Mouse (Mus musculus): ENCODE measurements at regions not wholly inside any gene's neighbourhood (a gene's known extent, or its start where the extent isn't known, plus 50 kb on each side); places are given as distances from the start of the nearest gene placed in this dataset.

- H3K4me2 ChIP-seq (ENCODE audit: low read depth, low read length): no peak overlapping the region
- no peak overlapping the region for H3K4me3 ChIP-seq (ENCODE audit: low read depth, low read length)
- no peak overlapping the region for H3K27ac ChIP-seq (replicated peaks; ENCODE audit: low read depth, low read length)
- no peaks in the 10 kb centered on the region for H3K36me3 ChIP-seq (ENCODE audit: control insufficient read depth, insufficient read depth, low read length)
- H3K9ac ChIP-seq (ENCODE audit: low read depth, low read length): no peak overlapping the region
- no peaks in the 10 kb centered on the region for H3K27me3 ChIP-seq (replicated peaks; ENCODE audit: control insufficient read depth, insufficient read depth, low read length)
- no peaks in the 10 kb centered on the region for H3K4me1 ChIP-seq (ENCODE audit: control insufficient read depth, insufficient read depth, low read length)
- 67% methylated on average over 1 of the region's 1 CpGs for WGBS
- ATAC-seq (ENCODE audit: low read depth) (no peak), DNase-seq (ENCODE audit: low spot score) (peak; percentile 13)
- H3K9me3 ChIP-seq (ENCODE audit: control insufficient read depth, low read length): no peaks in the 10 kb centered on the region
Observed at GRCm38 (mm10) chr8:97131285-97132017, 1243.1 kb upstream of the Got2 start.

DNA sequence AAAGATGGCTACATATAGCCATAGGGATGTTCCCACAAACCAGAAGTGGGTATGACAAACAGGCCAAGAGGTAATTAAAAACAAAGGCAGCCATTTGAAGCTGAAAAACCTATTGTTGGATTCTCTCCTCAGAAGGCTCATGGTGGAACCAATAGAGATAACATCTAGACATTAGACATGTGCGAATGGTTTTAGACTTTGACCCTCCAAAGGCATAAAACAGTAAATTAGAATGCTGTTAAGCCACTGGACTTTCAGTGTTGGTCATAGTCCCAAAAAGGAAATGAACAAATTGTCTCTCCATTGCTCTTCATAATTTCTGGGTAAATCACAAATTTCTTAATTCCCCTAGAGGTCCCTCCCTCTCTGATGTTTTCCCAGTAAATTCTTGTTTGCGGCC is 1242.5 kb upstream of the Got2 start:
- WGBS: 68% methylated on average over 2 of the region's 2 CpGs
- no peak for DNase-seq (ENCODE audit: low spot score)
- no peaks in the 10 kb centered on the region for H3K4me1 ChIP-seq (ENCODE audit: control insufficient read depth, insufficient read depth, low read length)
- no peaks in the 10 kb centered on the region for H3K27me3 ChIP-seq (replicated peaks; ENCODE audit: control insufficient read depth, insufficient read depth, low read length)
- H3K27ac ChIP-seq (replicated peaks; ENCODE audit: low read depth, low read length): no peak overlapping the region
- no peaks in the 10 kb centered on the region for H3K36me3 ChIP-seq (ENCODE audit: control insufficient read depth, insufficient read depth, low read length)
- no peak overlapping the region for H3K4me3 ChIP-seq (ENCODE audit: low read depth, low read length)
- H3K9ac ChIP-seq (ENCODE audit: low read depth, low read length): no peak overlapping the region
- ATAC-seq (ENCODE audit: low read depth): no peak
- no peak overlapping the region for H3K4me2 ChIP-seq (ENCODE audit: low read depth, low read length)
- no peaks in the 10 kb centered on the region for H3K9me3 ChIP-seq (ENCODE audit: control insufficient read depth, low read length)

DNA sequence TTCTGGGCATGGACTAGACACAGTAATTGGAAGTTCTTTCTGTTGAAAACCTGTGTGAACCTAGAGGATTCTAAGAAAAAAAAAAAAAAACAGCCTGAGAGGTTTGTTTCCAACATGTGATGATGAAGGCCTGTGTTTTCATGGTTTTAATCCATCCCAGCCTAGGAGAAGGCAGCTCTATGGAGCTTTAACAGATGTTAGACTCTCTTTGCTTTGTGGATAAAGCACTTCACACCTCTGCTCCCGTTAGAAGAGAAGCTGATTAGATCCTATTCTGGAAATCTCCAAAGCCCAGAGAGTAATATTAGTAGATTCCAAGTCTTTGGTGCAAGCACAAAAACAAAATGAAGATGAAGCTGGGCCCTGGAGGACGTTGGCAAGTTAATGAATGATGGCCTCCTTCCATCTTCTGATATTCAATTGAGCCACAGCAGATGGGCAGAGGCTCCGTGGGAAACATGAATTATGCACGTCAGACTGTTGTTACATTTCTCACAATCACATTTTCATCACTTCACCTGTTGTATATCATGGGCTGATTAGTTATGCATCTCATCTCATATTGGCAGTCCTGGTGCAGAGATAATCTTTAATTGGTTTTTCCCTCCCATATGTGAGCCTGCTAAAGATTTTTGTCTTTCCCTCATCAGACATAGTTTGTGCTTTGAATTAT is 1220.5 kb upstream of the Got2 start:
- Histone ChIP-seq H3K9ac (ENCODE audit: low read depth, low read length) (no peak overlapping the region), H3K27ac (replicated peaks; ENCODE audit: low read depth, low read length) (no peak overlapping the region), H3K4me1 (ENCODE audit: control insufficient read depth, insufficient read depth, low read length) (no peaks in the 10 kb centered on the region), H3K36me3 (ENCODE audit: control insufficient read depth, insufficient read depth, low read length) (no peaks in the 10 kb centered on the region), H3K4me3 (ENCODE audit: low read depth, low read length) (no peak overlapping the region), H3K9me3 (ENCODE audit: control insufficient read depth, low read length) (no peaks in the 10 kb centered on the region), H3K4me2 (ENCODE audit: low read depth, low read length) (no peak overlapping the region), H3K27me3 (replicated peaks; ENCODE audit: control insufficient read depth, insufficient read depth, low read length) (no peaks in the 10 kb centered on the region)
- no peak for ATAC-seq (ENCODE audit: low read depth)
- no peak for DNase-seq (ENCODE audit: low spot score)
- WGBS: 68% methylated on average over 4 of the region's 4 CpGs

Data from embryonic facial prominence, embryonic 14.5 days (tissue).